Mouse (Mus musculus) ES-Bruce4 (cell line): Measurements from ENCODE around the gene Lamp5.

Experiments
- CTCF ChIP-seq: IDR thresholded peaks from one replicate; pipeline ENCODE4 v1.8.1; 2011; ENCODE audit warnings: low read depth, low read length
- POLR2A ChIP-seq: IDR thresholded peaks from one replicate; pipeline ENCODE4 v1.8.1; 2011; ENCODE audit warnings: low read length; ENCODE audit not compliant: insufficient read depth

- no peak for TF ChIP-seq POLR2A
- TF ChIP-seq CTCF: no peak
Measured at GRCm38 (mm10) chr2:136109038-136109363, 57.0 kb downstream of the Lamp5 start.
